Mouse (Mus musculus) gastrocnemius, postnatal 10 days (tissue): Measurements from ENCODE around the gene Bcam. TPM values are rescaled to one million over a fixed set of nuclear protein-coding genes. Genes with fewer than 3 reads are reported as not detected.
A peak's percentile ranks its signal among the peaks of the same experiment; 100 is the strongest.
"Not testable (repeated sequence)": the region's sequence is repeated elsewhere in the genome, so short reads cannot be mapped to it uniquely, and the experiment has no call there.

Experiments
- DNase-seq: peaks from one replicate; pipeline ENCODE4 v3.0.0; 2021; ENCODE audit warnings: mixed read lengths
- long read RNA-seq, 2 experiments: library from polyadenylated mRNA; stranded (forward); transcript quantifications; one replicate each; pipeline ENCODE4 v2.0.0; 2021
- total RNA-seq, 2 experiments: library from RNA; stranded (reverse); gene quantifications; 2 replicates each; pipeline ENCODE4 v1.2.3; 2021

Bcam gene
- 10 to 100 TPM; 60.3 to 68.9 TPM for total RNA-seq
- long read RNA-seq, experiment 1, transcript Bcam-201 (15 exons, 2,429 nt), result major isoform, 83 of 112 reads
- long read RNA-seq, experiment 1, partial matches to known transcripts, result 17 of 112 reads
- long read RNA-seq, experiment 1, other reads (novel, unspliced or antisense), result 10 of 112 reads
- long read RNA-seq, experiment 2, transcript Bcam-201 (15 exons, 2,429 nt), result major isoform, 83 of 98 reads
- long read RNA-seq, experiment 2, partial matches to known transcripts, result 7 of 98 reads
- long read RNA-seq, experiment 2, other reads (novel, unspliced or antisense), result 8 of 98 reads

GRCm38 (mm10) chr7:19770984-19771391 lies at the start of gene Bcam:
Gene Bcam (minus strand): TSS chr7:19771016.
- no peak for DNase-seq

- no peak for DNase-seq
Measured at GRCm38 (mm10) chr7:19818875-19819274, 48.1 kb upstream of the Bcam start.

GRCm38 (mm10) chr7:19818440-19818839 lies 47.6 kb upstream of the Bcam start:
- no peak for DNase-seq

GRCm38 (mm10) chr7:19817382-19818105 lies 46.7 kb upstream of the Bcam start:
- DNase-seq, result peak; percentile 56

- DNase-seq, result peak; percentile 85
Measured at GRCm38 (mm10) chr7:19816224-19816771, 45.5 kb upstream of the Bcam start.

GRCm38 (mm10) chr7:19815296-19816223 lies 44.7 kb upstream of the Bcam start:
- no peak for DNase-seq

GRCm38 (mm10) chr7:19813579-19814122 lies 42.8 kb upstream of the Bcam start:
- DNase-seq, result no peak

- no peak for DNase-seq
Measured at GRCm38 (mm10) chr7:19813161-19813560, 42.3 kb upstream of the Bcam start.

GRCm38 (mm10) chr7:19811114-19811513 lies 40.3 kb upstream of the Bcam start:
- DNase-seq, result peak; percentile 66

GRCm38 (mm10) chr7:19809369-19809768 lies 38.6 kb upstream of the Bcam start:
- DNase-seq, result no peak

- DNase-seq, result no peak
Measured at GRCm38 (mm10) chr7:19806356-19806969, 35.6 kb upstream of the Bcam start.

- DNase-seq, result peak; percentile 78
Measured at GRCm38 (mm10) chr7:19802995-19803394, 32.2 kb upstream of the Bcam start.

GRCm38 (mm10) chr7:19800764-19801163 lies 29.9 kb upstream of the Bcam start:
- DNase-seq, result no peak

GRCm38 (mm10) chr7:19796697-19797588 lies 26.1 kb upstream of the Bcam start, which contains the start of gene Cblc:
Gene Cblc (minus strand): TSS chr7:19796809.
- peak; percentile 83 for DNase-seq

- no peak for DNase-seq
Measured at GRCm38 (mm10) chr7:19796254-19796653, 25.4 kb upstream of the Bcam start.

GRCm38 (mm10) chr7:19795236-19795635 lies 24.4 kb upstream of the Bcam start:
- DNase-seq, result no peak

- DNase-seq, result no peak
Measured at GRCm38 (mm10) chr7:19792701-19793630, 22.1 kb upstream of the Bcam start.

GRCm38 (mm10) chr7:19791504-19791903 lies 20.7 kb upstream of the Bcam start:
- not testable (repeated sequence) for DNase-seq

GRCm38 (mm10) chr7:19789904-19790347 lies 19.1 kb upstream of the Bcam start:
- DNase-seq, result peak; percentile 98
